Mouse (Mus musculus) E14TG2a.4 (cell line): Measurements from ENCODE around the gene Iqgap2.

Source experiments
- CTCF ChIP-seq: conservative IDR thresholded peaks from 2 replicates; pipeline ENCODE4 v1.5.1; 2014; ENCODE audit warnings: low read length
- NANOG ChIP-seq: IDR thresholded peaks from 2 replicates; pipeline ENCODE4 v1.6.1; 2014; ENCODE audit warnings: borderline replicate concordance, low read length, mixed read lengths

DNA sequence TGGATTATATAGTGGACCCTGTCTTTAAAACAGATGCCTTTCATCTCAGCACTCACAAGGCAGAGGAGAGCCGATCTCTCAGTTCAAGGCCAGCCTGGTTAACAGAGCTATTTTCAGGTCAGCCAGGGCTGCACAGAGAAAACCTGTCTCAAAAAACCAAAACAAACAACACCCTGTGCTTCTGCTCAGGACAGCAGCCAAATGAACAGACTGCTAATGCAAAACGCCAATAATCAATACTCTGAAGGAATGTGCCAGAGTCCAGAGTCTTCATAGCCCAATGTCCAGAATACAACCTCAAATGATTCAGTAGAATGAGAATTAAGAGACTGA lies 282.7 kb downstream of the Iqgap2 start:
- no peak for TF ChIP-seq CTCF
- no peak for TF ChIP-seq NANOG
